Mouse (Mus musculus) urinary bladder, adult 18-20 months (tissue): Measurements from ENCODE around the gene Lipa.

ENCODE experiments used
- DNase-seq, 2 experiments: peaks; one replicate each; pipeline ENCODE4 v3.0.0; 2022; ENCODE audit warnings: low spot score in 2 of 2, mixed read lengths in 2 of 2

Lipa gene

DNA sequence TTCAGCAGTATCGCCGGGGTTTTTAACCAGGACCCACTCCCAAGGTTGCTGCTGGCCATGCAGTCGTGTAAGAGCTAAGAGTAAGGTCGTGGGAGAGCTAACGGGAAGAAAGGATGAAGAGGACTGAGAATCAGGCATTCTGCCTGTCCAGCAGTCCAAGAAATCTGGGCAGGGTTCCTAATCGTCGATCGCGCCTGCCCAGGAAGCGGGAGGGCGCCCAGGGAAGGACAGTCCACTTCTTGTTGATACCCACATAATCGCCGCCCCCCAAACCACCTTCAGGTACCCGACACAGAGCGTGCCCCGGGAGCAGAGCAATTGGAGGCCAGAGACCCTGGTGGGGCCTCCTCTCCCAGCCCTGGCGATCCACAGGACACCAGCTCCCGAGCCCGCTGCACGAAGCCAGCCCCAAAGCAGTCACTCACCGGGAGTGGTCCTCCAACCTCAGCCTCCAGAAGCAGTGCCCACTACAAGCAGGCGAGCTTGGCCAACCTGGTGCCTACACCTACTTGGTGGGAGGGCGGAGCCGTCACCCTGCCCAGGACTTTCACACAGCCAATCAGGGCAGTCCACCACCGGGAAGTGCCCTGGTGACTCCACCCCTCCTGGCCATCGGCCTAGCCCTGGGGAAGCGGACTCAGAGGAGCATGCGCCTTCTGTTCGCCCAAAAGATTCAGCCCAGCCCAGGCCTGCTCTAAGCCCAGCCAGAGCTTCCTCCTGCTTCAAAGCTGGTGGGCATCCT is at the start of gene Lipa:
Lipa (minus strand) TSS at position 534 of the 742 bp plus-strand sequence.
- DNase-seq, result peak; percentile 87 to 95

- no peak for DNase-seq
Measured at GRCm38 (mm10) chr19:34573650-34574049, 46.4 kb upstream of the Lipa start.

GRCm38 (mm10) chr19:34571080-34571479 is 43.8 kb upstream of the Lipa start:
- no peak for DNase-seq

DNA sequence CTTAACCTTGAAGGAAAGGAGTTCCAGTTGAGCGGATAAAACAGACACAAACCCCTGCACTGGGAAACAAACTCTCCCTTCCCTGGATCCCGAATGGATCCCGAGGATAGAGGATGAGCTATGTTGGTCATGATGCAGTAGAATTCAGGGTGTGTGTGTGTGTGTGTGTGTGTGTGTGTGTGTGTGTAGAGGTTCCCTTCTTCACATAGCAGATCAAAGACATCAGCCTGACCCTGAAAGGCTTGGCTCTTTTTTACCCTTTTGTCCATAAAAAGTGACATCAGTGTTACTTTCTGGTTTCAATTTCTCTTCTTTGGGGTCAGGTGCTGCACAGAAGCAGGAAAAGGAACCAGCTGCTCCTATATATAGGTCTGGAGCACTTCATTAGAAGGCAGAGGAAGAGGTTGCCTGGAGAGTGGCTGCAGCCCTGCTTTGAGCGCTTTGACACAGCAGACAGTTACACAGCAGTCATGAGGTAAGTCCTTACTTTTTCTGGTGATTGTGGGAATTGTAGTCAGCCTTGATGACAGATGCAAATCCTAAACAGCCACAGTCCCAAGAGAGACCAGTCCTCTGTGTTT is 42.7 kb upstream of the Lipa start:
- no peak for DNase-seq

DNA sequence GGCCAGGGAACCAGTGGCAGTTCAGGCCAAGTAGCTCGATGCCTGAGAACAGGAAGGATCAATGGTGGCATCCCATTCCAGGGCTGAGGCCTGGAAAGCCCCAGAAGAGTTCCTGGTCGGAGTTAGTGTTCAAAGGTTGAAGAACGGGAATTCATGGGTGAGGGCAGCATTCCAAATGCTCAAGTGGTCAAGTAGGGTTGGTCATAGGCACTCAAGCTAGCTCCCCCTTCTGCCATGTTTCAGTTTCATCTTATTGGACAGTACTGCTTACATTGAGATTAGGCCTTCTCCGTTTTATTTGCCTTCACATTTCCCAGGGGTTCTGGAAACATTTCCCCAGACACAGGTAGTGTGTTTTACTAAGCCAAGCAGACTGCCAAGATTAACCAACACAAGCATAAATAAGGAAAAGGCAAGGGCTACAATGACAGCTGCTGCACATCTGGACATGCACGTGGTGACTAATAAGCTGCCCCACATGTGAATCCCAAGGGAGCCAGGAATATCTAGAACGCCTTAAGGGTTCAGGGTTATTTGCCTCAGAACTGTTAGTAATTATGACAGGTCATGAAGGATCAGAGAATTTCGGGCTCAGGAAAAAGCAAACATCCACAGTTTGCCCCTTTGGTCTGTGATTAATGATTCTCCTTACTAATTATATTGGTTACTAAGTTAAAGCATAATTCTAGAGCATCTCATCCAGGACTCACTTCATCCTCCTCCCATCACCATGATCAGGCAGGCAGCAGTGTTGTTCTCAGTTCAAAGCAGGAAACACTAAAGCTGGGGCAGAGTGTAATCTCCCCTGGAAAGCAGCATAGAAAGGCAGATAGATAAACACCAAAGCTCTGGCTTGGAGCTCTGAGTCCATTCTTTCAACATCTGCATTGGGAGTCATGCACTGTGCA is 42.0 kb upstream of the Lipa start:
- no peak for DNase-seq

DNA sequence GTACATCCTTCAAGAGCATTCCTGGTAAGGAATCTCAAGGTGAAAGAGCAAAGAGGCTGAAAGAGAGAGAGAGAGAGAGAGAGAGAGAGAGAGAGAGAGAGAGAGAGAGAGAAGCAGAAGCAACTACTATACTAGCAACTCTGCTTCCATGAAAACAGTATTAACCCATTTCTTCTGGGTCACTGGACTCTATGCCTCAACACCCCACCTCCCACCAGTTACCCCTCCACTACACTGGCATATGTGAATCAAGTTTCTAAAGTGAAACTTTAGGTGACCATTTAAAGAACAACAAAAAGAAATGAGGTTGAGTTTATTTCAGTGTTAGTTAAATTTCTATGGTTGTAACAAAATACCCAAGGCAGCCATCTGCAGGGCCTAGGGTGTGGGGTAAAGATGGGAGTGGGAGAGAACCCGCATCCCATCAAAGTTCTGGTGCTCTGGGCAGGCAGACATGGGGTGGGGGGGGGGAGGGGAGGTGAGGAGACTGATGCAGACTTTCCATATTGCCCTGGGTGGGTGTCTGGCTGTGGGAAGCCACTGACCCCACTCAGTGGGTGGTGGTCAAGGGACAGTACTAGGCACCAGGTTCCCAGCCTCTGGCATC is 39.0 kb upstream of the Lipa start:
- no peak for DNase-seq

- no peak for DNase-seq
Measured at GRCm38 (mm10) chr19:34562556-34562955, 35.3 kb upstream of the Lipa start.

- peak in 1 of 2 experiments; percentile 29 for DNase-seq
Measured at GRCm38 (mm10) chr19:34556621-34557020, 29.3 kb upstream of the Lipa start.

DNA sequence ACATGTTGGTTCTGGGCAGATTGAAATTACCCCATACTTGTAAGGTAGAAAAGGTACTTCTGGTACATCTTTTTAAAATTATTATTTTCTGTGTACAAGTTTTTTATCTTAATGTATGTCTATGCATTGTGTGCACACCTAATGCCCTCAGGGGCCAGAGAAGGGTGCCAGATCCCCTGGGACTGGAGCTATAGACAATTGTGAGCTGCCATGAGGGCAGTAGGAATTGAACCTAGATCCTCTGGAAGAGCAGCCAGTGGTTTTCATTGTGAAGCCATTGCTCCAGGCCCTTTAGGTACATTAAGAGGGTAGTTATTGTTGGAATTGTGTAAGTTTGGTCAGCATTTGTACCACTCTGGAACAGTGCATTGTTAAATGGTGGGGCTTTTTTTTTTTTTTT is 26.8 kb upstream of the Lipa start:
- no peak for DNase-seq

DNA sequence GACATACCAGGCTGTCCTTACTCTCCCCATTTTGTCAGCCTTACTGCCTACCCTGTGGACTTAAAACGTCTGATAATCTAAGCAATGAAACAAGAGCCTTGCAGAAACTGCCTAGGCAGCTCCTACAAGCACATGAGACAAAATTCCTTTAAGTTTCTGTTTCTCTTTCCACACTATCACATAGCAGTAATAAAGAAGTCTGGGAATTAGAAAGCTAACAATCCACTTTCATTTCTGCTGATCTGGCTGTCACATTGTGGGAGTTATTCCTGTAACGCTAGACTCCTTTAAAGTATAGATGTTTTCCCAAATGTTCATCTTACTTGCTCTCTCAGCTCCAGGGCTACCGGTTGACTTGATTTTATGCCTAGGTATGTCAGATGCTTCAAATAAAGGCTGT is 26.2 kb upstream of the Lipa start:
- DNase-seq, result no peak

GRCm38 (mm10) chr19:34553021-34553420 is 25.7 kb upstream of the Lipa start:
- DNase-seq, result no peak

- DNase-seq, result no peak
Measured at GRCm38 (mm10) chr19:34551981-34552380, 24.7 kb upstream of the Lipa start.

GRCm38 (mm10) chr19:34550534-34551223 is 23.4 kb upstream of the Lipa start, which contains the start of gene Ifit2:
Gene Ifit2, plus strand, starts transcription at chr19:34550694.
- peak; percentile 26 to 51 for DNase-seq

- DNase-seq, result no peak
Measured at GRCm38 (mm10) chr19:34550205-34550533, 22.9 kb upstream of the Lipa start.

GRCm38 (mm10) chr19:34547976-34548375 is 20.7 kb upstream of the Lipa start:
- peak; percentile 43 to 61 for DNase-seq

DNA sequence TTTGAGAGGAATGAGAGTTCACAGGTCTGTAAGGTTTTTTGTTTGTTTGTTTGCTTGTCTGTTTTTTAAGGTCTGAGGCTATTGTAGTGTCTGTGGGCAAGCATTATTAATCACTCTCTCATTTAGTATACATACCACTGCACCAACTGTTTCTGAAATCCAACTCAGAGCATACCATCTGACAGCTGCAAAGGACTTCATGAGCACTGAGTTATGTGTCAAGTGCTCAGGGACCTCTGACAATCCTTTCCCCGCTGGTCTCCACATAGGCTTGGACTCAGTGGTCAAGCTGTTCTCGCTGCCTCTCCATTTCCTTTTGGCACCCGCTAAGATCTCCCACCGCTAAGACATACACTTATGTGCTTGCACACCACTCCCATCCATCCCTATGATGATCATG is 18.9 kb upstream of the Lipa start:
- DNase-seq, result no peak

DNA sequence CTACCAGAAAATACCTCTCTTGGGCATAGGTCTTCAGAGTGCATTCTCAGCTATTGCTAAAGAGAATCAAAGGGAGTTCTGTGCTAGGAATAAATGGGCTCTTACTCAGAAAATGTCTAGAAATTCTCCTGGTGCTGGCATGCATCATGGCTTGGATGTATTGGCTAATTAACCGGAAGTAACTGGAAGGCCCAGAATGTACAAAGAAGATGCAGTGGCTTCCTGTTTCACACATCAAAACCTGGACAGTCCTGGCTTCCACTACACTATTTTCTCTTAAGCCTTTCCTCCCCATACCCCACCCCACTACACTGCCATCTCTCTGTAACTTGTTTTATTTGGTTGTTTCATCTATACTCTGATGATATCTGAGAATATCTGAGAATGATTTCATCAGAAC is 12.1 kb upstream of the Lipa start:
- no peak for DNase-seq

- DNase-seq, result no peak
Measured at GRCm38 (mm10) chr19:34532061-34532751, 4.9 kb upstream of the Lipa start.

DNA sequence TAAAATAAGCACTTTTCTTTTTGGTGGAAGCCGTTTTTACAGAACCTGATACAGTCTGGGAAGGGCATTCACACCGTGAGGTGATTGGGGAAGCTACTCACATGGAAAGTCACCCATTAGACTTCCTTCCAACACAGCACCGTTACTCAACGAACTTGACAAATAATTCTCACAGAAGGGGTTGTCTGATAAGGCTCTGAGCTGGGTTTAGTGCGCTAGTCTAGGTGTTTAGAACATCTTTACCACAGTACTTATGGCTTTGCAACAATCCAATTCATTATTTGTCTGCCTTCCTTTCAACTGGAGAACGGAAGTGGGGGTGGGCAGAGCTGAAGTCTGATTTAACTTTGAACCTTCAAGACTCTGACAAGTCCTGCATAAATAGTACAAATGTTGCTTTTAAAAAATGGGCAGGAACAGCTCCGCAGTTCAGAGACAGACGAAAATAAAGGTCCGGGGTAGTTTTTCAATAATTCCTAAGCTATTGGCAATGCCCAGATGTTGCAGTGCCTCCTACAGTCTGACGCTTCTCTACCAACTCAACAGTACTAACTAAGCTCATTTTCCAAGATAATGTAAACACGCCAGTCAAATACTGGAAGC is 852 bp downstream of the Lipa start:
- DNase-seq, result no peak

- DNase-seq, result no peak
Measured at GRCm38 (mm10) chr19:34524646-34525045, 2.6 kb downstream of the Lipa start.
